Mouse (Mus musculus): ENCODE results near the gene Gm42421. TPM values are rescaled to one million over a fixed set of nuclear protein-coding genes. Genes with fewer than 3 reads are reported as not detected.

The Gm42421 gene
- total RNA-seq, 2 experiments from 2014 or later: 1.2 TPM; not detected in 1

Other genes with a start within 250 kb of the Gm42421 start
- gene Usp42, start 195.9 kb upstream of the Gm42421 start, total RNA-seq (2015): 24.0 and 26.4 TPM in 2 replicates
- gene Usp42, start 195.9 kb upstream of the Gm42421 start, total RNA-seq (2017): 10.0 and 12.5 TPM in 2 replicates
- 22.1 and 22.7 TPM in 2 replicates for gene Eif2ak1, start 110.4 kb upstream of the Gm42421 start, total RNA-seq (2015)
- 34.2 and 35.2 TPM in 2 replicates for gene Eif2ak1, start 110.4 kb upstream of the Gm42421 start, total RNA-seq (2017)
- not detected in 2 replicates for gene Ankrd61, start 30.5 kb upstream of the Gm42421 start, total RNA-seq (2015)
- not detected in 2 replicates for gene Ankrd61, start 30.5 kb upstream of the Gm42421 start, total RNA-seq (2017)
- 62.4 and 71.2 TPM in 2 replicates for gene Aimp2, start 18.3 kb upstream of the Gm42421 start, total RNA-seq (2015)
- gene Aimp2, start 18.3 kb upstream of the Gm42421 start, total RNA-seq (2017): 74.0 and 86.7 TPM in 2 replicates
- 20.4 and 29.3 TPM in 2 replicates for gene Pms2, start 18.2 kb upstream of the Gm42421 start, total RNA-seq (2015)
- 26.5 and 38.3 TPM in 2 replicates for gene Pms2, start 18.2 kb upstream of the Gm42421 start, total RNA-seq (2017)
- 0.32 TPM in 1 of 2 replicates, not detected in the other for gene Rsph10b, start 4.9 kb downstream of the Gm42421 start, total RNA-seq (2015)
- not detected in 2 replicates for gene Rsph10b, start 4.9 kb downstream of the Gm42421 start, total RNA-seq (2017)
- gene Ccz1, start 86.7 kb downstream of the Gm42421 start, total RNA-seq (2015): 100 and 105 TPM in 2 replicates
- 120 and 133 TPM in 2 replicates for gene Ccz1, start 86.7 kb downstream of the Gm42421 start, total RNA-seq (2017)
- gene Ocm, start 98.5 kb downstream of the Gm42421 start, total RNA-seq (2015): not detected in 2 replicates
- gene Ocm, start 98.5 kb downstream of the Gm42421 start, total RNA-seq (2017): not detected in 2 replicates
- gene Lmtk2, start 172.3 kb downstream of the Gm42421 start, total RNA-seq (2015): 8.2 and 9.6 TPM in 2 replicates
- gene Lmtk2, start 172.3 kb downstream of the Gm42421 start, total RNA-seq (2017): 7.6 and 8.5 TPM in 2 replicates